Mouse (Mus musculus) heart, embryonic 15.5 days (tissue): ENCODE data around the gene Eef2k. TPM values are rescaled to one million over a fixed set of nuclear protein-coding genes. Genes with fewer than 3 reads are reported as not detected.
"Not testable (repeated sequence)": the region's sequence is repeated elsewhere in the genome, so short reads cannot be mapped to it uniquely, and the experiment has no call there.

Experiments used
- ATAC-seq: fragments of 200-750 bp; cut with Nextera tagmentation; replicated peaks from 2 replicates; pipeline ENCODE4 v1.8.0; 2017; ENCODE audit warnings: low read depth, moderate TSS enrichment; ENCODE audit not compliant: insufficient number of reproducible peaks, insufficient read depth, low FRiP score
- H3K27ac ChIP-seq: fragments of 300-500 bp; sonication (generic); 2 replicates; pipeline ENCODE4 v1.5.1; 2015; ENCODE audit warnings: mild to moderate bottlenecking, inconsistent platforms
- H3K27me3 ChIP-seq: fragments of 300-500 bp; sonication (generic); 2 replicates; pipeline ENCODE4 v1.6.1; 2015; ENCODE audit warnings: inconsistent platforms
- H3K36me3 ChIP-seq: fragments of 300-500 bp; sonication (generic); 2 replicates; pipeline ENCODE4 v1.6.1; 2015; ENCODE audit warnings: mild to moderate bottlenecking, inconsistent platforms
- H3K4me1 ChIP-seq: fragments of 300-500 bp; sonication (generic); replicated peaks from 2 replicates; pipeline ENCODE4 v1.6.1; 2015; ENCODE audit warnings: inconsistent platforms
- H3K4me2 ChIP-seq: fragments of 300-500 bp; sonication (generic); 2 replicates; pipeline ENCODE4 v1.6.1; 2015; ENCODE audit warnings: inconsistent platforms, mild to moderate bottlenecking, moderate library complexity
- H3K4me3 ChIP-seq: fragments of 300-500 bp; sonication (generic); 2 replicates; pipeline ENCODE4 v1.5.1; 2015; ENCODE audit warnings: mild to moderate bottlenecking, inconsistent platforms
- H3K9ac ChIP-seq: fragments of 300-500 bp; sonication (generic); 2 replicates; pipeline ENCODE4 v1.6.1; 2015; ENCODE audit warnings: mild to moderate bottlenecking, inconsistent platforms
- H3K9me3 ChIP-seq: fragments of 300-500 bp; sonication (generic); replicated peaks from 2 replicates; pipeline ENCODE4 v1.6.1; 2016; ENCODE audit warnings: inconsistent platforms
- WGBS: fragments of 180-500 bp; shearing (Covaris S2); methylation state at CpG from one replicate; pipeline ENCODE4 v1.1.7; 2015; ENCODE audit warnings: mixed read lengths; 5-methylcytosine and 5-hydroxymethylcytosine counted together
- polyA plus RNA-seq: library from polyadenylated mRNA; unstranded; fragments of >200 nt; fragmentation: Nextera tagmentation; extraction: Ambion mirVana; gene quantifications from 2 replicates; pipeline ENCODE4 v1.2.1, GENCODE M21; 2015

The Eef2k gene
- polyA plus RNA-seq, 1 experiment from 2014 or later: 31.5 TPM

DNA sequence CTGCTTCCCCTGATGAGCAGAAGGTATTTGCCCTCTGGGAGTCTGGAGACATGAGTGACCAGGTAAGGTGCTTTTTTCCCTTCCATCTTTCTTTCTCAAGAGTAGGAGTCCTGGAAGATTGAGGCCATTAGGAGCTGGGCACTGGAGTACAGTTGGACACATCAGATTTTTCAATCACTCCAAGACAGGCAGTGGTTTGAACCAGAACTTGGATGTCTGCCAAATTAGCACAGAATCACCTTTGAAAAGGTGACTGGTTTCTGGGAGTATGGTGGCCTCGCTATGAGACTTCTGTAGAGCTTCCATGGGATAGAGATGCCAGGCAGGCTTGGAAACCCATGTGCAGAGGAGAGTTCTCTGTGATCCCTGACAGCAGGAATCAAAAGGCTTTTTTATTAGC lies 99.9 kb downstream of the Eef2k start:
- no peaks in the 10 kb centered on the region for H3K4me1 ChIP-seq
- H3K4me3 ChIP-seq: no peak overlapping the region
- H3K9me3 ChIP-seq: no peaks in the 10 kb centered on the region
- H3K9ac ChIP-seq: no peak overlapping the region
- H3K27me3 ChIP-seq: no peaks in the 10 kb centered on the region
- no peak overlapping the region for H3K4me2 ChIP-seq
- no peak overlapping the region for H3K27ac ChIP-seq
- WGBS: 89% methylated on average over 1 of the region's 1 CpGs
- no peak for ATAC-seq
- H3K36me3 ChIP-seq: peaks cover 55% of the 10 kb centered on the region

- Histone ChIP-seq H3K27ac (no peak overlapping the region), H3K9me3 (no peaks in the 10 kb centered on the region), H3K4me3 (no peak overlapping the region), H3K4me2 (no peak overlapping the region), H3K27me3 (no peaks in the 10 kb centered on the region), H3K4me1 (no peaks in the 10 kb centered on the region), H3K36me3 (peaks cover 44% of the 10 kb centered on the region), H3K9ac (no peak overlapping the region)
- no peak for ATAC-seq
- WGBS: 61% methylated on average over 7 of the region's 8 CpGs
These were observed 101.4 kb downstream of the Eef2k start for GRCm38 (mm10) chr7:120943936-120944509.

- not testable (repeated sequence) for H3K9me3 ChIP-seq, H3K27ac ChIP-seq, H3K4me2 ChIP-seq, H3K9ac ChIP-seq, H3K27me3 ChIP-seq, ATAC-seq, H3K4me3 ChIP-seq, H3K4me1 ChIP-seq
- H3K36me3 ChIP-seq: peaks cover 12% of the 10 kb centered on the region; the same call in 1 of the 2 replicates
- 82% methylated on average over 7 of the region's 7 CpGs for WGBS
These were observed 111.0 kb downstream of the Eef2k start for GRCm38 (mm10) chr7:120953591-120953990.

Other genes with a start within 250 kb of the Eef2k start
- gene Uqcrc2, start 207.7 kb upstream of the Eef2k start, polyA plus RNA-seq: 388 and 489 TPM in 2 replicates
- gene Pdzd9, start 172.5 kb upstream of the Eef2k start, polyA plus RNA-seq: 0.34 and 0.45 TPM in 2 replicates
- 11.4 and 13.0 TPM in 2 replicates for gene Mosmo, start 165.2 kb upstream of the Eef2k start, polyA plus RNA-seq
- gene Vwa3a, start 103.5 kb upstream of the Eef2k start, polyA plus RNA-seq: 1.1 TPM in 2 replicates
- not detected in 2 replicates for gene Gm5737, start 30.5 kb upstream of the Eef2k start, polyA plus RNA-seq
- 17.5 and 22.9 TPM in 2 replicates for gene Polr3e, start 74.9 kb downstream of the Eef2k start, polyA plus RNA-seq
- gene Cdr2, start 139.5 kb downstream of the Eef2k start, polyA plus RNA-seq: 13.2 and 14.8 TPM in 2 replicates
- 0.09 TPM in 1 of 2 replicates, not detected in the other for gene Mfsd13b, start 139.7 kb downstream of the Eef2k start, polyA plus RNA-seq
- 87.4 and 92.5 TPM in 2 replicates for gene Mettl9, start 191.6 kb downstream of the Eef2k start, polyA plus RNA-seq
- 1.2 and 2.5 TPM in 2 replicates for gene Igsf6, start 231.7 kb downstream of the Eef2k start, polyA plus RNA-seq
- 0.19 and 0.38 TPM in 2 replicates for gene Otoa, start 238.8 kb downstream of the Eef2k start, polyA plus RNA-seq